Mouse (Mus musculus) stomach, embryonic 16.5 days (tissue): ENCODE measurements around the gene Hap1. TPM values are rescaled to one million over a fixed set of nuclear protein-coding genes. Genes with fewer than 3 reads are reported as not detected.
"Not testable (repeated sequence)": the region's sequence is repeated elsewhere in the genome, so short reads cannot be mapped to it uniquely, and the experiment has no call there.

Experiments used
- ATAC-seq: fragments of 200-750 bp; cut with Nextera tagmentation; 2 replicates; pipeline ENCODE4 v1.8.0; 2017; ENCODE audit warnings: moderate number of reproducible peaks, moderate TSS enrichment; ENCODE audit not compliant: insufficient read depth, low FRiP score
- H3K27ac ChIP-seq: fragments of 300-500 bp; sonication (generic); 2 replicates; pipeline ENCODE4 v1.5.1; 2014; ENCODE audit warnings: low read length
- H3K27me3 ChIP-seq: fragments of 300-500 bp; sonication (generic); 2 replicates; pipeline ENCODE4 v1.6.1; 2014; ENCODE audit warnings: low read length, control low read depth, mixed read lengths; ENCODE audit not compliant: control insufficient read depth, insufficient read depth
- H3K36me3 ChIP-seq: fragments of 300-500 bp; sonication (generic); 2 replicates; pipeline ENCODE4 v1.6.1; 2014; ENCODE audit warnings: low read length; ENCODE audit not compliant: control insufficient read depth, insufficient read depth
- H3K4me1 ChIP-seq: fragments of 300-500 bp; sonication (generic); 2 replicates; pipeline ENCODE4 v1.6.1; 2014; ENCODE audit warnings: low read length, control low read depth, mixed read lengths; ENCODE audit not compliant: control insufficient read depth, insufficient read depth
- H3K4me2 ChIP-seq: fragments of 300-500 bp; sonication (generic); 2 replicates; pipeline ENCODE4 v1.6.1; 2014; ENCODE audit warnings: low read depth, low read length, mixed read lengths
- H3K4me3 ChIP-seq: fragments of 300-500 bp; sonication (generic); replicated peaks from 2 replicates; pipeline ENCODE4 v1.5.1; 2014; ENCODE audit warnings: mild to moderate bottlenecking, low read length
- H3K9ac ChIP-seq: fragments of 300-500 bp; sonication (generic); 2 replicates; pipeline ENCODE4 v1.6.1; 2014; ENCODE audit warnings: low read length
- H3K9me3 ChIP-seq: fragments of 300-500 bp; sonication (generic); replicated peaks from 2 replicates; pipeline ENCODE4 v1.6.1; 2016; ENCODE audit warnings: low read length, control low read depth; ENCODE audit not compliant: control insufficient read depth
- WGBS: fragments of 180-500 bp; shearing (Covaris S2); extraction: QIAGEN DNeasy Blood & Tissue Kit; methylation state at CpG from one replicate; pipeline ENCODE4 v1.1.7; 2014; 5-methylcytosine and 5-hydroxymethylcytosine counted together
- polyA plus RNA-seq: library from polyadenylated mRNA; unstranded; fragments of >200 nt; fragmentation: Nextera tagmentation; extraction: Ambion mirVana; gene quantifications from 2 replicates; pipeline ENCODE4 v1.2.1, GENCODE M21; 2015

The Hap1 gene
- polyA plus RNA-seq, 1 experiment from 2014 or later = 13.5 TPM

DNA sequence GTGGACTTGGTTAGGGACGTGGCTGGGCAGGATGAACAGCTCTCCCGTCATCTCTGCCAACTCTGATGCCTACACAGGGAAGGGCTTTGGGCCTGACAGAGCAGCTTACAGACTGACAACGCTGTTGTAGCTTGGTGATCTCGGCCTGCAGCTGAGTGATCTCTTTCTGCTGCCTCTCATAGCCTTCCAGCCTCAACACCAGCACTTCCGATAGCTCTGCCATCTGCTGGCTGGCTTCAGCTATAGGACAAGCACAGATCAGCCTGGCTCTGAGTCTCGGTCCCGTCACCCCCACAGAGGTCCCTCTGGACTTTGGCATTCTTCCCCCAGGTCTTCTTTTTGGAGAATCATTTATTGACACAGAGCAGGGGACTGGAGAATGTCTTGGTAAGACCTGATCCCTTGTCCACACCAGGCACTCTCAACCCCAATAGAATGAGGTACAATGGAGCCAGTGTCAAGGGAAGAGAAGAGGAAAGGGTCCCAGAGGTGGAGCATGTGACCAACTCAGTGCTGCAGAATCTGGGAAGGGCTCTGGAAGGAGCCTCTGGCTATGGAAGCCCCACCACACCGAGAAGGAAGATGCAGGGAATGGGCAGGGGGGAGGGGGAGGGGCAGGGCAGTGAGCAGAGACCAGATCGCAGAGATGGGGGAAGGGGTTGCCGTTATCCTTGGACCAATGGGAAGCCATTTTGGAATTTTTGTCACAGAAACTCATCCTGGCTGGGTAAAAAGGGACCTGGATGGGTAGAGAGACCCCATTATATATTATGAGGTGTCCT is 3.7 kb downstream of the Hap1 start:
- peaks cover 9% of the 10 kb centered on the region for H3K4me1 ChIP-seq
- H3K27ac ChIP-seq = no peak overlapping the region
- no peak overlapping the region for H3K9ac ChIP-seq
- H3K4me2 ChIP-seq = no peak overlapping the region
- H3K36me3 ChIP-seq = no peaks in the 10 kb centered on the region
- no peaks in the 10 kb centered on the region for H3K9me3 ChIP-seq
- 30% methylated on average over 10 of the region's 10 CpGs for WGBS
- H3K4me3 ChIP-seq = no peak overlapping the region
- ATAC-seq = no peak
- H3K27me3 ChIP-seq = peaks cover 27% of the 10 kb centered on the region

DNA sequence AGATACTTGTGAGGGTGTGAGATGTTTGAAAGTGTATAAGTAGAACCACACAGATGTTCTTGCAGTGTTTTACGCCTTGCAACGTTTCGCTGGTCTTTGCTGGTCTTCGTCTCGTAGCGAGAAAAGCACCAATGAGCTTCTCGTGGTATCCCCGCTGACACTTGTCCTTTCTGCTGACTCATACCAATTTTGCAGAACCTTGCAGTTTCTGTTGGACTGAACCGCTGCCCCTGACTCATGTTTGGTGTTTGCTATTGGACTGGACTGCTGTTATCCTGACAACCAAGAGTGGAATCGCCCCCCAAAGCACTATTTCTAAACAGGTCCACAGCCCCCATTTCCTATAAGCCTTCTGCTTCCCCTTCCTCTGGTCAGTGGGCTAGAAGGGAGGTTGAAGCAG is 11.7 kb downstream of the Hap1 start:
- Histone ChIP-seq H3K4me2 (no peak overlapping the region), H3K9me3 (no peaks in the 10 kb centered on the region), H3K4me1 (no peaks in the 10 kb centered on the region), H3K9ac (no peak overlapping the region), H3K27me3 (no peaks in the 10 kb centered on the region), H3K27ac (no peak overlapping the region), H3K36me3 (no peaks in the 10 kb centered on the region), H3K4me3 (no peak overlapping the region)
- ATAC-seq = no peak
- WGBS = 80% methylated on average over 10 of the region's 10 CpGs

DNA sequence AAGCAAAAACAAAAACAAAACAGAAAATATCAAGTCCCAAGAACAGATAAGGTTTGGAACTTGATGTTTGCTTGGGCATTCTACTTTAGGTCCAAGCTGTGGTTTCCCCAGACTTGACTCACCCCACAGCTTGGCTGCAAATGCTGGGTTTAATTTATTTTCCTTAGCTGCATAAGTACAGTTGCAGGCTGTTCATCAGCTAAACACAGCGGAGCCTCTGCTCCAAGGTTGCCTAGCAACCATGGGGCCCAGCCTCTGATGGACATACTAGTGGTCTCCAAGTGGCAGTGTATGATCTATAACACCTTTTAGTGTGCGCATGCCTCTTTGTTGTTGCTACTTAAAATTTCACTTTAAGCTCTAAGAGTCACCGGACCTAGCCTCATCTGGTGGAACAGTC is 20.2 kb downstream of the Hap1 start:
- ATAC-seq = no peak; the same call in 1 of the 2 replicates
- 34% methylated on average over 3 of the region's 3 CpGs for WGBS
- H3K9ac ChIP-seq = no peak overlapping the region

DNA sequence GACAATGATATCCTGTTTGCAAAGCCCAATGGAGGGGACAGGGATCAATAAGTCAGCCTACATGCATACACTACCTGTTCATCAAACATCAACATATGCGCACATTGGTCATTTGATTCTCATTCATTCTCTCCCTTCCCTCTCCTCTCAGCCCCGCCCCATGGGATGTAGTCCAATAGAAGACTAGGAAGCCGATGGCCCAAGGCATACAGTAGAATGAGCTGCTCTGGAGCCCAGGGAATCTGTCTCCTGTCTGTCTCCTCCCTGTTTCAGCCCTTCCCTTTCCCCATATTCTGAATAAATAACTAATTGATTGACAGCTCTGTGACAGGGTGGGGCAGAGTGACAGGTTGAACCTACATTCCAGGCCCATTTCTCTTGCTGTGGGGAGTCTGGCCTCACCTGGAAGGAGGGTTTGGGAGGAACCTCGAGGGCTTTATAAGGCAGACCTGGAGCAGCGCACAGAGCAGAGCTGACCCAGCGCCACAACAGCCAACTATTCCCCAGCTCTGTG is 21.9 kb downstream of the Hap1 start, which contains the start of gene Gast:
Gast (plus strand) TSS at position 464 of the 514 bp plus-strand sequence.
- no peaks in the 10 kb centered on the region for H3K36me3 ChIP-seq
- no peaks in the 10 kb centered on the region for H3K27me3 ChIP-seq
- H3K9ac ChIP-seq = no peak within 1 kb of the TSS
- H3K4me3 ChIP-seq = no peak within 1 kb of the TSS
- no peak within 1 kb of the TSS for H3K27ac ChIP-seq
- peak; percentile 22; the same call in 1 of the 2 replicates for ATAC-seq
- no peak within 1 kb of the TSS for H3K4me2 ChIP-seq
- no peaks in the 10 kb centered on the region for H3K9me3 ChIP-seq
- WGBS = 71% methylated on average over 6 of the region's 6 CpGs
- H3K4me1 ChIP-seq = no peaks in the 10 kb centered on the region; the same call in 1 of the 2 replicates

More for the DNA sequence above, 20.2 kb downstream of the Hap1 start:
- no peaks in the 10 kb centered on the region; the same call in 1 of the 2 replicates for H3K4me1 ChIP-seq
- H3K4me2 ChIP-seq = no peak overlapping the region
- H3K36me3 ChIP-seq = no peaks in the 10 kb centered on the region
- H3K27me3 ChIP-seq = no peaks in the 10 kb centered on the region
- H3K4me3 ChIP-seq = no peak overlapping the region
- H3K9me3 ChIP-seq = no peaks in the 10 kb centered on the region
- H3K27ac ChIP-seq = no peak overlapping the region

DNA sequence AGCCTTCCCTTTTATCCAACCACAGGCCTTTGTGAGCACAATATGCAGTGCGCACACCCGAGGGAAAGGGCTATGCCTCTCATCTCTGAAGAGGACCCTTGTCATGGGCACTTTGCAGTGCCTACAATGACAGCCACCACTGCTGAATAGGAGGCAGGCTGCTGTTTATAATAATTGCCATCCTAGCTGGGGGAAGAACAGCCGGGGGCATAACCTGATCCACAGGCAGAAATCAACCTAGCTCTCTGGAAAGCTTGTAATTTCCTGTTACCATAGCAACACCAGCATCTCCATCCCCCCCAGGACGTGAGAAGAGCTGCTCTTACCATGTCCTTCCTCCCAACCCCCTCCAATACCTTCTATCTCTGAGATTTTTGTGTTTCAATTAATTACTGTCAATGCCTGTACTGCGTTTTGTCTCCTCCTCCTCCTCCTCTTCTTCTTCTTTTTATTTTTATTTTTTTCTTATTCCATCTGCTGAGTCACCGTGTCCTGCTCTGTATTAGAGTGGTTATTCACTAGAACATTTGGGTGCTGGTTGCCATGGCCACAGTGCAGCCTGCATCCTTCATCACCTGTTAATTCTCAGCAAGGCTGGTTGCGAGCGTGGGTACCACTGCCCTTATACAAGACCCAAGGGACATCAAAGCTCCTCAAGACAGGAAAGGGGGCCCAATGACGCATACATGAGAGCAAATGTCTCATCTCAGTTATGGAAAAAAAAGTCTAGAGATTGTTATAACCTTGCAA is 23.0 kb downstream of the Hap1 start:
- H3K4me3 ChIP-seq = no peak overlapping the region
- no peaks in the 10 kb centered on the region for H3K36me3 ChIP-seq
- no peaks in the 10 kb centered on the region; the same call in 1 of the 2 replicates for H3K4me1 ChIP-seq
- 55% methylated on average over 9 of the region's 9 CpGs for WGBS
- H3K4me2 ChIP-seq = no peak overlapping the region
- H3K27ac ChIP-seq = no peak overlapping the region
- no peaks in the 10 kb centered on the region for H3K27me3 ChIP-seq
- no peaks in the 10 kb centered on the region for H3K9me3 ChIP-seq
- H3K9ac ChIP-seq = no peak overlapping the region
- no peak for ATAC-seq

DNA sequence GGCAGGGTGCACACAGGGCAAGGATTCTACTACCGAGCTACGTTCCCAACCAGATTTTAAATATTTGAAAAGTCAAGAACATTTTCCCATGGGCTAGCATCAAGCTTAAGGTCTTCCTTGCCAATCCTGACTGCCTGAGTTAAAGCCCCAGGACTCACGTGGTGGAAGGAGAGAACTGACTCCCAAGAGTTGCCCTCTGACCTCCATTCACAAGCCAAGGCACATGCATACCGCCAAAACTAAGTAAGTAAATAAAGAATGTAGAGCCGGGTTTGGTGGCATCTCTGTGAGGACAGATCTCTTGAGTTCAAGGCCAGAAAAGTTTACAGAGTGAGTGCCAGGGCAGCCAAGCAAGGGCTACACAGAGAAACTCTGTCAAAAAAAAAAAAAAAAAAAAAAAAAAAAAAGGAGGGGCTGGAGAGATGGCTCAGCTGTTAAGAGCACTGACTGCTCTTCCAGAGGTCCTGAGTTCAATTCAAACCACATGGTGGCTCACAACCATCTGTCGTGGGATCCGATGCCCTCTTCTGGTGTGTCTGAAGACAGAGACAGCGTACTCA is 25.0 kb downstream of the Hap1 start:
- not testable (repeated sequence) for H3K27me3 ChIP-seq, H3K4me2 ChIP-seq, H3K36me3 ChIP-seq, H3K9me3 ChIP-seq, ATAC-seq, H3K9ac ChIP-seq, H3K27ac ChIP-seq, H3K4me3 ChIP-seq, H3K4me1 ChIP-seq
- 47% methylated on average over 8 of the region's 8 CpGs for WGBS

DNA sequence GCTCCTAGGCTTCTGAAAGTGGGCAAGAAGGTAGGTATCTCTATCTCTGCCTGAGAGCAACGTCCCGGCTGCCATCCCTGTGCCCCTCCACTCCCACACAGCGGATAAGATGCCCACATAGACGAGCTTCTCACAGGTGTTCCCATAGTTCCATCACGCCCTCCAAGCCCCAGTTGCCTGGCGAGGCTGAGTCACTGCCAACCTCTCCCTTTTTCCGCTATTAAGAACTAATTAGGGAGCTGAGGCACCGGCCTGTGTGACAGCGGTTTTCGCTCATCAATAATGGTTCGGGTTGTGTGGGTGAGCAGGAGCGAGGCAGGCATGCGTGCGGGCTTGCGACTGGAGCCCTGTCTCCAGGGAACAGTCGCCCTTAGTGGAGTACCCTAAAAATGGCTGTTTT is 25.7 kb downstream of the Hap1 start:
- 49% methylated on average over 16 of the region's 16 CpGs for WGBS
- no peaks in the 10 kb centered on the region for H3K27me3 ChIP-seq
- no peak overlapping the region for H3K27ac ChIP-seq
- H3K4me3 ChIP-seq = no peak overlapping the region
- no peaks in the 10 kb centered on the region for H3K4me1 ChIP-seq
- H3K9me3 ChIP-seq = no peaks in the 10 kb centered on the region
- H3K36me3 ChIP-seq = no peaks in the 10 kb centered on the region
- no peak overlapping the region for H3K9ac ChIP-seq
- ATAC-seq = no peak
- H3K4me2 ChIP-seq = no peak overlapping the region

DNA sequence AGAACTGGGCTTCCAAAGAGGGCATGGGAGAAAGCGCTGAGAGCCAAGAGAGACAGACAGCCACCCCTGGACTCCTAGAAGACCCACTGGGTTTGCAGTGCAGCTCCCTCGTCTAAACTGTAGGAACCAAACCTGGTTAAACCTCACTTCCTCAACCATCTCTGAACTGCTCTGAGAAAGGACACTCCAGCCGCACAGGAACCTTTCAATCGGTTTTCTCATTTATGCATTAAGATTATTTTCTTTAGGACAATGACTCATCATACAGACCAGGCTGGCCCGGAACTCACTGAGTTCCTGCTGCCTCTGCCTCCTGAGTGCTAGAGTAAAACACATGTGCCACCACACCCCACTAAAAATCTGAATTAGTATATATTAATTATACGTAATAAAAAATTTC is 28.2 kb downstream of the Hap1 start:
- 79% methylated on average over 6 of the region's 6 CpGs for WGBS
- H3K9ac ChIP-seq = no peak overlapping the region
- no peak overlapping the region for H3K27ac ChIP-seq
- no peaks in the 10 kb centered on the region for H3K4me1 ChIP-seq
- H3K9me3 ChIP-seq = no peaks in the 10 kb centered on the region
- H3K4me3 ChIP-seq = no peak overlapping the region
- no peak overlapping the region for H3K4me2 ChIP-seq
- ATAC-seq = no peak
- H3K36me3 ChIP-seq = no peaks in the 10 kb centered on the region
- no peaks in the 10 kb centered on the region for H3K27me3 ChIP-seq

DNA sequence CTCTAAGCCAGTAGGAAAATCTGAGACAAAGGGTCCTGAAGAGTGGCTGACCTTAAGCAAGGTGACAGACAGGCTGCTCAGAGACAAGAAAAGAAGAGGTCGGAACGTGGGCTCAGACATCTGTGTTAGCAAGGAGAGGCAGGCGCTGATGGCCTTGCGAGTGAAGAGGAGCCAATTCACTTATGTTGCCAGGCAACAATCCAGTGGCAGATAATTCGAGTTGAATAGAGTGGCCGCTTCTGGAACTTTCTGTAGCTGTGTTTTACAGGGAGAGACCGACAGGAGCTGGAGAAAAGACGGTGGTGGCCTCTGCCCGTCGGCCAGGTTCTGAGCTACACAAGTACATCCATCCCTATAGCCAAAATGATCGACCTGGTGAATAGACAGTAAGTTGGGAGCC is 28.6 kb downstream of the Hap1 start:
- no peaks in the 10 kb centered on the region for H3K4me1 ChIP-seq
- H3K9me3 ChIP-seq = no peaks in the 10 kb centered on the region
- no peak overlapping the region for H3K9ac ChIP-seq
- WGBS = 74% methylated on average over 11 of the region's 11 CpGs
- no peaks in the 10 kb centered on the region for H3K27me3 ChIP-seq
- ATAC-seq = no peak
- H3K36me3 ChIP-seq = peaks cover 3% of the 10 kb centered on the region; the same call in 1 of the 2 replicates
- no peak overlapping the region for H3K4me3 ChIP-seq
- H3K27ac ChIP-seq = no peak overlapping the region
- H3K4me2 ChIP-seq = no peak overlapping the region
